Mouse (Mus musculus): ENCODE measurements around the gene Bend3.

The Bend3 gene

DNA sequence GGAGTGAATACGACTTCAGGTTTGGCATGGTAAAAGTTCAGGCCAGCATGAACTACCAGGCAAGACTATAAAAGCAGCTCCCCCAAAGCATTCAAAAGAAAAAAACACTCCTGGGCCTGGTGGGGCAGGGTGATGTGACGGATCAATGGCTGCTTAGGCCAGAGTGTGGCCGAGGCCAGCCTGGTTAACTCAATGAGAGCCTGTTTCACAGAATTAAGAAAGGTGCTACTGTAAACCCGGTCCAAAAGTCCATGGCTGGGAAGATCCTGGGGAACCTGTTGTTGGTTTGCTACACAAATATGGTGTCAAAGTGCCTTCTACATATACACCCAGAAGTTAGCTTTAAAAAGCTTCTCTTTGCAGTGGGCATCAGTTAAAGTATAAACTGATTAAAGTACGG is 60.2 kb downstream of the Bend3 start:
- no peak for DNase-seq

DNA sequence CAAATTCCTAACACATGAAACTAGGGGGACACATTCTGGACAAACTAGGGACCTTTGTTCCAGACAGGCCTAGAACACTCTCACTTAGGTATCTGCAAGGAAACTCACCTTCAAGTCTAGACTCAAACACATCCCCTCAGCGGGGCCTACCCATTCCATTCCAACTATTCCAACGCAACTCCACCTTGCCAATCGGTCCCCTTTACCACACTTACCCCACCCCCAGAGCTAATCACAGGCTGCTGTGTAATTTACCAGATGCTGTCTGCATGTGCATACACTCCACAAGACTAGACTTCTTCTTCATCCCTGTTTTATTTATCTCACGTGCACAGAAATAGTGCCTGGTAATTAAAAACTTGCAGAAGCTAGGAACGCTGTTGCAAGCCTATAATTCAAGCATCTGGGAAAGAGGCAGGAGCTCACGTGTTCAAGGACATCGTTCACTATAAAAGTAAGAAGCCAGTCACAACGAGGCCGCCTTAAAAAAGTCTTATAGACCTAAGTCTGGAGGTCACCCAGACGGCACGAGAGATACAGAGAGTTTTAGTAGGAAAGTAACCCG is 61.2 kb downstream of the Bend3 start:
- no peak for DNase-seq

DNA sequence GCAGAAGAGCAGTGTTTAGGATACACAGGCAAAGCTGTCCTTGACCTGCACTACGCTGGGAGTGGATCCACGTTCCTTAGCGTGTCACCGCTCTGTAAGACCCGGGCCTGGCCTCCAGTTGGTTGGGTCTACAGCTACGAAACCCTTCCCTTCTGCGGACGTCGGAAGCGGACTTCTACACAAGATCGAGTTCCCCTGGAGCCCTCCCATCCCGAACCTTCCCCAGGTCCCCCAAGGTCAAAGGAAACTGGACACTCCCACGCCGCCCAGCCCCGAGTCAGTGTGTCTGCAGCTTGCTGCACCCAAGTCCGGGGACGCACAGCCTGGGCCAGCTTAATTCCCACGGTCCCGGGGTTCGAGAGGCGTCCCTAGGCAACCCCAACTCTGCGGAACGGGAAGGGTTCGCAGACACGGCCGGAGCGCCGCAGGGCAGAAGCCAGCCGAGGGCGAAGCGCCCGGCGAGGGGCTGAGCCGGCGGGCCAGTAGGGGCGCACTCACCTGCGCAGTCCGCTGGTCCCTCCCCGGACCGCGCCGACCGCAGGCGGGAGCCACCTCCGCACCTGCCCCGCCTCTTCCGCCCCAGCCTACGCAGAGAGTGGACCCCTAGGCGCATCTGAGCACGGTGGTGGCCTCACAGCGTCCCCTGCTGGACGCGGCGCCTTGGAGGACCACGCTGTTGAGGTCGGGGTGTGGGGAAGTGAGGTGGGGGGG is 62.0 kb downstream of the Bend3 start, which contains the start of gene 1700021F05Rik:
Gene 1700021F05Rik, minus strand, starts transcription at position 553 of the 711 bp plus-strand sequence.
- DNase-seq, result peak; percentile 97

DNA sequence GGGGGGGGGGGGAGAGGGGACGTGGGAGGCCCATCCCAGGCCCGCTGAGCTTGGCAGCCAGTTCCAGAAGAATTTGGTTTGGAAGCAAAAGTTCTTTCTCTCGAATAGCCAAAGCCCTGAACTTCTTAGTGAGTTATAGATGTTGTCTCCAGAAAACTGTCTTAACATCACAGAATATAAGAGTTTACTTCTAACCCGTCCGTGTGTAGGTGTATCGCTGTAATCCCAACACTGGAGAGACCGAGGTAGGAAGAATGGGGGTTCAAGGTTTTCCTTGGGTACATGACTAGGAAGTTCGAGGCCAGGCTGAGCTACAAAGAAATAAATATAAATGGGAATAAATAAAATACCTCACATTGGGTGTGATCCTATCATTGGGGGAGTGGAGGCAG is 62.5 kb downstream of the Bend3 start:
- no peak for DNase-seq

DNA sequence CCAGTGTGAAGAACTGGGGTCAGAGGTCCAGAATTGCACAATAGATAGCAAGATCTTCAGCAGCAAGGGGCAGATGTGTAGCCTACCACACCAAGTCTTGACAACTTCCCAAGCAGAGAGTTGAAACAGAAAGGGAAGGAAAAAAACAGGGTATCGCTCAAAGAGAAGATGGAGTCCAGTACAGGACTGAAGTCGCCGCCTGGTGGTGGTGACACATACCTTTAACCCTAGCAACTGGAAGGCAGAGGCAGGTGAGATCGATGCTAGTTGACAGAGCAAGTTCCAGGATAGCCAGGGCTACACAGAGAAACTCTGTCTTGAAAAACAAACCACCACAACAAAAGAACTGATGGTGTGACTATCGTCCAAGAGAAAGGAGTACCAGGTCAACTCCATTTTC is 70.8 kb downstream of the Bend3 start:
- DNase-seq, result no peak

DNA sequence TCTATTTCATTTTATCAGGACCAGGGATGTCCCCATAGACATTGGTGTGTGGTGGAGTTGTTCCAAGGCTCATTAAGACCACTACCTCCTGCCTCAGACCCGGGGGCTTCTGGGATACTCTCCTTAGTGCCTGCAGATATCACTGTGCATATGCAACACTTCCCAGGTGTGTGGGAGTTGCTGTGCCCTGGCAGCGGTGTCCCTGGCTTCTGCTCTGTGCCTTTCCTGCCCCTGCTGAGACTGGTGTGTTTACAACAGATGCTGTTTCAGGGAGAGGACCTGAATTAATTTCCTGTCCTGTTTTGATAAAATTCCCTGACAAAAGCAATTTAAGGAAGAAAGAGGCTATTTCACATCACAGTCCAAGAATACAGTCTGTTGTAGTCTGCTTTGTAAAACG is 72.3 kb downstream of the Bend3 start:
- no peak for DNase-seq

DNA sequence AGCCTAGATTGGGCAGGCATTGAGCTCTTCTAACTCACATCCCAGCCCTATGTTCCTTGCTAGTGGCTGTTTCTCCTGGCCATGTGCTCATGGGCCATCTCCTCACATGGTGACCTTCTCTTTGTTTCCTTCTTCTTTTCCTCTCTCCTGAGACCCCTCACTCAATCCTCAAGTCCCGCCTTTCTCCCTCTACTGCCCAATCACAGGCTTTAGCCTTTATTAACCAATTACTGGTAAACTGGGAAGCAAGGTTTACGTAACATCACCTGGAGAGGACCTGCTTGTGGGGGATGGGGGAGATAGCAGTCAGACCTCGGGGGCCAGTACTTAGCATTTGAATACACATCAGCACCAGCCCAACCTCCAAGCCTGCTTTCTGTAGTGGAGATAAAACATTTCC is 72.8 kb downstream of the Bend3 start:
- no peak for DNase-seq

DNA sequence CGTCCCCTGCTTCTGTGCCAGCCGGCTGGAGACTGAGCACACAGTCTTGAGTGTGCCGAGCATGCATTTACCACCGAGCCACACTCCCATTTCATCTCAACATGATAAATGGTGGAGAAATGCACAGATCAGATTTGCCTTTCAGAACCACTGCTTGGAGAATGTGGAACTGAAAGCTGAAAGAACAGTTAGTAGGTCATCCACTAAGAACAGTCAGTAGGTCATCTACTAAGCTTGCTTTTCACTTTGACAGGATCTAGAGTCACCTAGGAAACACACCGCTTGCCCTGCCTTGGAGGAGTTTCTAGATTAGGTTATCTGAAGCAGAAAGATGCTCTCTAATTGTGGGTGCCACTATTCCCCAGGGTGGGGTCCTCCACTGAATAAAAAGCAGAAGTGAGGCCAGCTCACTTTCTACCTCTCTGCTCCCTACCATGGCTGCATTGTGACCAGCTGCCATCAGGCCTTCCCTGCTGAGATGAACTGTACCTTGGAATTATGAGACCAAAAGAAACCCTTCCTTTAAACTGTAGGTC is 79.1 kb downstream of the Bend3 start:
- DNase-seq, result no peak

DNA sequence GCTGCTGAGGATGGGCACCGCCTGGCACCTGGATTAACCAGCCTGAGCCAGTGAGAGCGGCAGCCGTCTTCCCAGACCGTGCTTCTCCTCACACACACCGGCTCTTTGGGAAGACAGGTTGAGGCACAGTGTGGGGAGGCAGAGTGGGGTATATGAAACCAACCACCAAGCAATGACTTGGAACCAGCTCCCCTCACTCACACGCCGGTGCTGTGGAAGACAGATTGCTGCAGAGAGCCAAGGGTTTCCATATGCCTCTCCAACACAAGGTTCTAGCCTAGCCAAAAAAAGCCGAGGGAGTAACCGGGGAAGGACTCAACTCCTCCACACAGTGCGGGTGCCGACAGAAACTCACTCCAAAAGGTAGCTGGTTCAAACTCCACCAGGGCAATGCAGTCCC is 80.7 kb downstream of the Bend3 start:
- no peak for DNase-seq

DNA sequence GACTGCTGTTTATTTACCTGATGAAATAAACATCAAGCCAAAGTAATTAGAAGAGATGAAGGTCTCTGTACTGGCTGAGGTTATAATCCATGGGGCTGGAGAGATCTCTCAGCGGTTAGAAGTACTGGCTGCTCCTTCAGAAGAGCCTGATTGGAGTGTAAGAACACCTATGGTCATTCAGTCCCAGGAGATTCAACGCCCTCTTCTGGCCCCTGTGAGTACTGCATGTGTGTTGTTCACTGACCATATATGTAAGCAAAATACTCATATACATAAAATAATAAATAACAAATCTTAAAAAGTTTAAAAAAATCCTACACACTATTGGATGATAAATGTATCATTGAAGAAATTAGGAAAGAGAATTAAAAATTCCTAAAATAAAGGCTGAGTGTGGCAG is 82.1 kb downstream of the Bend3 start:
- DNase-seq, result no peak

DNA sequence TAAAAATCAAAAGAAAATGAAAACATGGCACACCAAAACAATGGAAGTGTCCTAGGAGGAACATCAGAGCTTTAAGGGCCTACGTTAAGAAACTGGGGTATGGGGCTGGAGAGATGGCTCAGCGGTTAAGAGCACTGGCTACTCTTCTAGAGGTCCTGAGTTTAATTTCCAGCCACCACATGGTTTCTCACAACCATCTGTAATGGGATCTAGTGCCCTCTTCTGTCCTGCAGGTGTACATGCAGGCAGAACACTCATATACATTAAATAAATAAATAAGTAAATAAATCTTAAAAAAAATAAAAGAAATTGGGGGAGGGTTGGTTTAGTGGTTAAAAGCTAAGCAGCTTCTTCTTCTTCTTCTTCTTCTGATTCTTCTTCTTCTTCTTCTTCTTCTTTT is 82.7 kb downstream of the Bend3 start:
- no peak for DNase-seq

Data from lung, postnatal 14 days (tissue).